Mouse (Mus musculus): Measurements from ENCODE around the gene Slc52a3. TPM values are rescaled to one million over a fixed set of nuclear protein-coding genes. Genes with fewer than 3 reads are reported as not detected.
A peak's percentile ranks its signal among the peaks of the same experiment; 100 is the strongest.

Slc52a3 gene
- polyA plus RNA-seq, 1 experiment: 1.4 TPM

DNA sequence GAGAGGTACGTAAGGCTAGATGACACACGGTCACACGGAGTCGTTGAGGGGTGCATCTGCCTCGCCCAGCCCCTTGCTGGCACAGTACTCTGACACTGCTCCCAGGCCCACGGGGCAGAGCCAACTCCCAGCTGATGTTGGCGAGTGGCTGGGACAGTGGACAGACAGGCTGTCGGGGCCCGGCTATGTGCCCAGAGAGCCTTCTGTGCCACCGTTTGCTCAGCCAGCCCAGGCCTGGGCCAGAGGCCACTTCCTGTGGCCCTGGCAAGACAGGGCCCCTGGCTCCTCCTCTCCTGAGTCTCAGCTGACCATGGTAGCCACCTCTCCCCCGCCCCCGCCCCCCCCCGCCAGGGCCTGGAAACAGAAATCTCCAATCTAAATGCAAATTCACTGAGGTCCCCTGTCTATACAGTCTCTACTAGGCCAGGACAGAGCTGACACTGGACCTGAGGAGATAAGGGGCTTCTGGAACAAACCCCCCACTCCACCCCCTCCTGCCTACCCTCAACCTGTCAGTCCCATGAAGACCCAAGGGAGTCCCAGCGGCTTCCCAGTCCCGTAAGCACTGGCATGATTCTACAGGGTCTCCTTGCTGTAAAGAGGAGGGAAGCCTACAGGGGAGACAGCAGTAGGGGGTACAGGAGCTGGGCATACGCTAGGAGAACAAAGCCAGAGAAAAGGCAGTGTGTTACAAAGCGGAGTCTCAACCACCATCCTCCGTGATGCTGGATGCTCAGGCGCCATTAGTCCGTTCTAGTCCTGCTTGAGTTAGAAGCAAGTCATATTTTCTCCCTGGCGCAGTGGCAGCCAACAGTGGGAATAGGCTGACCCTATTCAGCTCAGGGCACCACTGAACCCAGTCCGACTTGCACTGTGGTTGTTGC is 60.3 kb downstream of the Slc52a3 start:
- DNase-seq (ENCODE audit: low read depth): peak; percentile 55

DNA sequence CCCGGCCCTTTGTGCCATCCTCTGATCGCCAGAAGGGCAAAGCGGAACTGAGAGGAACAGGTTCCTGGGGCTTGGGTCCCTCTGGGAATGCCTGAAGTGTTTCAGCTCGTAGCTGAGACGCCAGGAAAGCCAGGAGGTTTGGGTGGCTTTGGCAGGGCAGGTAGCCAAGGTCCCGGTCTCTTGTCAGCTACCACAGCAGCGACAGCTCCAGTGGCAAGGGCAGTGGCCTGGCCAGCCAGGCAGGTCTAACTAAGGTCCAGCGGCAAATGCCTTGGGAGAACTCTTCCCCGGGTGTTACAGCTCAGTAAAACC is 60.9 kb downstream of the Slc52a3 start:
- no peak for TF ChIP-seq CTCF (IDR thresholded peaks at IDR 0.05; ENCODE audit: borderline replicate concordance, extremely low read depth, insufficient read depth, insufficient read length)
- TF ChIP-seq POLR2A (IDR thresholded peaks at IDR 0.05; ENCODE audit: borderline replicate concordance, extremely low read depth, insufficient read depth, insufficient read length, poor library complexity, severe bottlenecking): no peak
- no peak for DNase-seq (ENCODE audit: low read depth)

More for the DNA sequence above, 60.3 kb downstream of the Slc52a3 start:
- TF ChIP-seq POLR2A (IDR thresholded peaks at IDR 0.05; ENCODE audit: borderline replicate concordance, extremely low read depth, insufficient read depth, insufficient read length, poor library complexity, severe bottlenecking): no peak

Other genes with a start within 250 kb of the Slc52a3 start
- 0.15 and 0.22 TPM in 2 replicates for gene Rspo4, start 153.6 kb upstream of the Slc52a3 start, polyA plus RNA-seq (2012; rRNA removed)
- gene Angpt4, start 85.3 kb upstream of the Slc52a3 start, polyA plus RNA-seq (2012; rRNA removed): 0.06 and 0.12 TPM in 2 replicates
- gene Fam110a, start 16.3 kb upstream of the Slc52a3 start, polyA plus RNA-seq (2012; rRNA removed): 40.1 and 41.2 TPM in 2 replicates
- gene Scrt2, start 85.0 kb downstream of the Slc52a3 start, polyA plus RNA-seq (2012; rRNA removed): 66.5 and 88.8 TPM in 2 replicates
- gene Srxn1, start 109.0 kb downstream of the Slc52a3 start, polyA plus RNA-seq (2012; rRNA removed): 17.9 and 18.5 TPM in 2 replicates
- 2.0 and 2.4 TPM in 2 replicates for gene Tcf15, start 147.1 kb downstream of the Slc52a3 start, polyA plus RNA-seq (2012; rRNA removed)
- gene Csnk2a1, start 230.3 kb downstream of the Slc52a3 start, polyA plus RNA-seq (2012; rRNA removed): 89.5 and 107 TPM in 2 replicates

Data from brain, embryonic 14.5 days (tissue).